Mouse (Mus musculus) frontal cortex, adult 2 months (tissue): ENCODE results near the gene Dda1. TPM values are rescaled to one million over a fixed set of nuclear protein-coding genes. Genes with fewer than 3 reads are reported as not detected.

Experiments used
- DNase-seq, 2 experiments: peaks; one replicate each; pipeline ENCODE4 v3.0.0; 2022; ENCODE audit warnings: low spot score in 1 of 2; ENCODE audit errors: extremely low spot score in 1 of 2
- polyA plus RNA-seq: library from polyadenylated mRNA; depleted of rRNA; stranded (reverse); fragments of >200 nt; gene quantifications from 2 replicates; pipeline ENCODE4 v1.2.3, GENCODE M21; 2012

Gene Dda1
- polyA plus RNA-seq, 1 experiment: 123 TPM

GRCm38 (mm10) chr8:71488454-71488853 is 19.5 kb downstream of the Dda1 start:
- peak; percentile 84 to 95 for DNase-seq

- peak in 1 of 2 experiments; percentile 85 for DNase-seq
Observed at GRCm38 (mm10) chr8:71495039-71495438, 26.0 kb downstream of the Dda1 start.

- DNase-seq: no peak
Observed at GRCm38 (mm10) chr8:71495811-71496210, 26.8 kb downstream of the Dda1 start.

- peak in 1 of 2 experiments; percentile 45 for DNase-seq
Observed at GRCm38 (mm10) chr8:71496481-71496880, 27.5 kb downstream of the Dda1 start.

GRCm38 (mm10) chr8:71497077-71497645 is 28.2 kb downstream of the Dda1 start:
- no peak for DNase-seq

GRCm38 (mm10) chr8:71497881-71498501 is 29.0 kb downstream of the Dda1 start:
- no peak for DNase-seq

GRCm38 (mm10) chr8:71498816-71499690 is 30.1 kb downstream of the Dda1 start:
- DNase-seq: no peak

GRCm38 (mm10) chr8:71504349-71504748 is 35.4 kb downstream of the Dda1 start:
- DNase-seq: no peak

- no peak for DNase-seq
Observed at GRCm38 (mm10) chr8:71505326-71505725, 36.3 kb downstream of the Dda1 start.

- no peak for DNase-seq
Observed at GRCm38 (mm10) chr8:71505979-71506378, 37.0 kb downstream of the Dda1 start.

GRCm38 (mm10) chr8:71507589-71508104 is 38.6 kb downstream of the Dda1 start:
- DNase-seq: peak; percentile 60 to 86

- DNase-seq: no peak
Observed at GRCm38 (mm10) chr8:71509316-71509715, 40.3 kb downstream of the Dda1 start.

- DNase-seq: no peak
Observed at GRCm38 (mm10) chr8:71511644-71512043, 42.6 kb downstream of the Dda1 start, which contains the start of gene Plvap. TSS of gene Plvap (minus strand) at chr8:71511752.

GRCm38 (mm10) chr8:71513018-71513754 is 44.2 kb downstream of the Dda1 start:
- no peak for DNase-seq

GRCm38 (mm10) chr8:71515043-71515442 is 46.0 kb downstream of the Dda1 start:
- no peak for DNase-seq

- no peak for DNase-seq
Observed at GRCm38 (mm10) chr8:71516786-71517185, 47.8 kb downstream of the Dda1 start.

- DNase-seq: peak in 1 of 2 experiments; percentile 51
Observed at GRCm38 (mm10) chr8:71519037-71519825, 50.2 kb downstream of the Dda1 start.

GRCm38 (mm10) chr8:71521634-71522033 is 52.6 kb downstream of the Dda1 start:
- peak; percentile 81 to 95 for DNase-seq

- DNase-seq: no peak
Observed at GRCm38 (mm10) chr8:71525226-71526050, 56.4 kb downstream of the Dda1 start, which contains the start of gene Ccdc194. TSS of gene Ccdc194 (minus strand) at chr8:71525711.
